Mouse (Mus musculus) yolk sac, embryonic 10.5 days (tissue): ENCODE data around the gene Dgcr2.

Experiments used
- DNase-seq: peaks from one replicate; pipeline ENCODE4 v3.0.0-alpha.2; 2017; ENCODE audit warnings: low spot score

Gene Dgcr2

DNA sequence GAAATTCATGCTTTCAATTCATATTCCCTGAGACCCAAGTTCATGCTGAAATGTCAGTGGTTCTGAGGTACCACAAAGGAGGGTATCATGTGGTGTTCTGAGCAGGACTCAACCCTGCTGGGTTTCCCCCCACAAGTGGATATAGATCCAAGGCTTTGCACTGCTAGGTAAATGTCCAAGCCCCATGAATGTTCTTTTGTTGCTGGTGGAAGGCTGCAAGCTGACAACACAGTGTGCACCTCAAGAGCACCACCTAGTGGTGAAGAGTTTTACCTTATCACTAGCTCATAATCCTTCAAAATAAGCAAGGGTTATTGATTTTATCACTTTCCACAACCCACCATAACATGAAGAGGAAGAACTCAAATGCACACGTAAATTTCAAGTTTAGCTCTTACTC, 49.4 kb downstream of the Dgcr2 start:
- DNase-seq, result peak; percentile 26

DNA sequence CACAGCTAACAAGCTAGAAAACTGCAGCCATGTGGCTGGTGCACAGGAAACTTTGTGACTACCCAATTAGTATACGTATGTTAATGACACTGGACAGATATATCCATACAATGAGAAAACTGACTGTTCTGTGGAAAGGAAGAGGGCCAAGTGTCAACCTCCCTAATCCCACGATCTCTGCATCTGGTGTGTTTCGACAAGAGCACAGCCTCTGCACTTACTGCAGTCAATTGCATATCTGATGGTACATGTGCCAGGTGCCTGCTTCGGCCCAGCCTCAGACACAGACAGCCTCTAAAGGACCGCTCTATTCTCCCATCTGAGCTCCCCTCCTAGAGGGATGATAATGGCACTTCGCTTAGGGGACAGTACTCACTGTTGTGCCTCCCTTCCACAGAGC, 49.9 kb downstream of the Dgcr2 start:
- no peak for DNase-seq

DNA sequence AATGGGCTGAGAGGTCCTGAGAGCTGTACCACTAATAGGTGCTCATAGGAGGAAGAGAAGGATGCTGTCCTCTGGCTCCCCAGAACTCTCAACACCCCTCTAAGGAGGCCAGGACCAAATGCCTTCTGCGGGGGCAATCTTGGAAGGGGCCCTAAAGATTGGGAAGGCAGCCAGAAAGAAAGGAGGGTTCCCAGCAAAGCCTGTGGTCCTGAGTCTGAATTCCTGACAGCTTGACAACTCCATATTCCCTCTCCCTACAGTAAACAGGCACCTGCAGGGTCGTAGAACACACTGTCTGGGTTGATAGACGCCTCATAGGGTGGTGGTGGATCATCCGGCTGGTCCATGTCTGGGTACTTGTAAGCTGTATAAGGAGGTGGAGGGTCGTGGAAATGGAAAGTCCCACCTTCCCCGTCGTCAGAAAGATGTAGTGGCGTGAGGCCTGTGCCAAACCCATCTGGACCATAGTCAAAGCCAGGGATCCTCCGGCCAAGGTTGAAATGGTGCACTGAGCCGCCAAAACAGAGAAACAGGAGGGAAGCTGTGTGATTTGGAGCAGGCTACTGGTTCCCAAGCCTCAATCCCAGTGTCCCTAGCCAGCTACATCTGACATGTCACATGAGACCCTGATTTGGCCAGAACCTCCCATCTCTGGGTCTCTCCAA, 54.5 kb downstream of the Dgcr2 start:
- no peak for DNase-seq

DNA sequence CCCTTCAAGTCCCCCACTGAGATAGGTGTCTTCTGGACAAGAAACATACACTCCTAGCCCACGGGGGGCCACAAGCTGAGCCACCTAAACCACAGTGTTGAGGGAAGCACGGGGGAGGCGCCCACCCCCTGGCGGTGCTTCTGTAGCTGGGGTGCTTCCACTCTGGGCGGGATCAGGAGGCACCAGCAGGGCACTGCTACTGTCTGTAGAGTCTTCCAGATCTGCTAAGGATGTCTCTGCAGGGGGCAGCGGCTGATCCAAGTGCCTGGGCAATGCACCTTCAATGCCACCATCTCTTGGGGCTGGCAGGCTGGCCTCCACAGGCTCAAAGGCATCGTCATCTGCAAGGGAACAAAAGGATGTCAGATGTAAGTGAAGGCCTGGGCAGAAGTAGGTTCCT, 55.9 kb downstream of the Dgcr2 start:
- no peak for DNase-seq

DNA sequence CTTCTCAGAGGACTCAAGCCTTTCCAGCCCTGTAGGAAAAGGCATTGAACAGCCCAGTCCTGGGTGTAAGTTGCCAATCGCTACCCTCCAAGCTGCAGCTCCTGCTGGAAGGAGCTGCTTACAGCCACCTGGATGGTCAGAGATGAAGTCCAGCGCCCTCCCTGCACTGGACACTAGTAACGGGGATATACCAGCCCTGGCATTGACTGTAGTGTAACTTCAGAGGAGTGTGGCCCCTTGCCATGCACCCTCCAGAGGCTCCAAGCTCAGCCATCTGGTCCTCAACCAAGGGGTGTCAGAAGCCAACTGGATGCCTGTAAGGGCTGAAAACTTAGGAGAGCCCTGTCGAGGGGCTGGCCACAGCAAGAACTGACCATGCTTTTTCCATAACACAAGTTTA, 58.4 kb downstream of the Dgcr2 start:
- DNase-seq, result no peak

DNA sequence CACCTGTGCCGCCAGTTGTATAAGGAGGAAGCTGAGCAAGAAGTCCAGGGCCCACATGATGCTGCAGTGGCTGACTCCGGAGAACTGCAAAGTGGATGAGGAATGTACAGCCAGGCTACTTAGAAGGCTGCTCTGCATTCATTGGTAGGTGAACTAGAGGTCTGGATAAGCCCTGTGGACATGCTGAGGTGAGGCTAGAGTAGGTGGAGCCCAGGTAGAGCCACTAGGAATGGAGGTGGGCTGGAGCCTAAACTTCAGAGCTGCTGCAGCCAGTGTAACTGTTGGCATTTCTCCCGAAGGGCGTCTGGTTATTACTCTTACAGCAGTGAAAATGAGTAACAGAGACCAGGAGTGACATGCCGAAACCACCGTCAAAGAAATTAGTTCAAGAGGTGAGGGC, 60.3 kb downstream of the Dgcr2 start, which contains the start of gene Car15:
Gene Car15 (minus strand): TSS at position 314 of the 400 bp plus-strand sequence.
- DNase-seq, result no peak

DNA sequence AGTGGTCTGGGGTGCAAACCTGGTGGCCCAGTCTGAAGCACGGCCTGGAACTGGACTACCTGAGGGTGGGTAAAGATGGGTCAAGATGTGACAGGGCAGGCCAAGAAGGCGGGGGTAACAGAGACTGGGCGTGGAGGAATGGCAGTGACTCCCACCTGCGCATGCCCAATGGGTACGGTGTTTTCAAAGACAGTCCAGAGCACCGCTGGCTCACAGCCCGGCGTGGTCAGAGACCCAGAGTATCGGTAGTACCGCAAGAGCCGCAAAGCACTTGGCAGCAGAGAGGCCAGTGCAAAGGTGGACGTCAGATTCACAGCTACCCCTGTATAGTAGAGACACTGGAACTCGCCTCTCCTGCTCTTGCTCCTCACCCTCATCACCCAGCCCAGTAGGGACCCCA, 62.9 kb downstream of the Dgcr2 start:
- no peak for DNase-seq

DNA sequence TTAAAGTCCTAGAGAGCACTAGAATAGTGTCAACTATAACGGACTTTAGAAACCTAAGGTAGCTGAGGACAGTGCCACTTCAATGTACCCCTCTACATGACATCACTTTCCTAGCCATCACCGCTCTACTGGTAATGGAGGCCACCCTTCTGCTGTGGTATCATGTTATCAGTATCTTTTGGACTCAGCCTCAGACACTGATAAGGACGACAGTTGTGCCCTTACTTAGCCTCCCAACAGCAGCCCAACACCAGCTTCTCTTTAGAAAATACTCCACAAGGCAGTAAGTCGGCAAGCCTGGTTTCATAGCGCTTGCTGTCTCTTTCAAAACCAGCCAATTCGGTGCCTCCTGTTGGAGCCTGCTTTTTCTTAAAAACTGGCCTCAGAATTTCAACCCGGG, 63.8 kb downstream of the Dgcr2 start:
- DNase-seq, result no peak

DNA sequence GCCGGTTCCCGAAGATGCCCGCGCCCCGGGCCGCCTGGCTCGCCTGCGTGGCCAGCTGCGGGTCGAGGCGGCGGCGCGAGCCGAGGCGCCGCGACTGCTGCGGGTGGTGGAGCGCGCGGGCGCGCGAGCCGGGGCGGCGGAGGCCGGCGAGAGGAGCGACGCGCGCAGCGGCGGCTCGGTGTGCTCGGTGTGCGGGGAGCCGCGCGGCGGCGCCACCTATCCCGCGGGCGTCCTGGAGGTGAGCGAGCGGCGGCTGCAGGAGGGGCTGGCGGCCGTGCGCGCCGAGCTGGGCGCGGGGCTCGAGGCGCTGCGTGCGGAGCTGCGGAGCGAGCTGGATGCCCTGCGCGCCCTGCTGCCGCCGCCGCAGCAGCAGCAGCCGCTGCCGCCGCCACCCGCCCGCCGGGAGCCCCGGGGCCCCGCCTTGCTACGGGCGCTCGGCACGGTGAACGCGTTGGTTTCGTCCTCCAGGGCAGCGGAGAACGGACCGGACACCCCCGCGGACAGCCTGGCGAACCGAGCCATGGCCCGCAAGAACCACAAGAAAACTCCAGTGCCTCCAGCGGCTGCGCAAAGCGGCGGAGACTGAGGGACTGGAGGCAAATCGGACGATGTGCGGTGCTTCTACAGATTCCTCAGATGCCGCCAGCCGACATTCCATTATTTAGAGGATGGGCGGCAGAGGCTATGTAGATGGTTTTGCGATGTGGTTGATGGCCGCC, 64.5 kb downstream of the Dgcr2 start:
- DNase-seq, result peak; percentile 14

DNA sequence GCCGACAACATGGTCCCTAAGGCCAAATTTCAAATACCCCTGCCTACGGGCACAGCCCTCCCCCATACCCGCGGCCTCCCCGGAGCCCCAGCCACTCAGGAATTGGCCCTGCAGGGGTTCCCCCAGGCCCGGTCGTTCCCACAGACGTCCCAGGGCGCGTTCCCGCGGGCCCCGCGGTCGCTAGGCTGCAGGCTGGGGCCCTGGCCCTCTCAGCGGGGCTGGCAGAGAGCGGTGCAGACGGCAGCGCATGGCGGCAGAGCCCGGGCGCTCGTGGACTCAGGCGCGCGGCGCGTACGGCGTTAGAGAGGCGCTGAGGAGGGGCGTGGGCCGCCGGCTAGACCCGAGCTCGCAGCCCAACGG, 65.1 kb downstream of the Dgcr2 start:
- peak; percentile 14 for DNase-seq

DNA sequence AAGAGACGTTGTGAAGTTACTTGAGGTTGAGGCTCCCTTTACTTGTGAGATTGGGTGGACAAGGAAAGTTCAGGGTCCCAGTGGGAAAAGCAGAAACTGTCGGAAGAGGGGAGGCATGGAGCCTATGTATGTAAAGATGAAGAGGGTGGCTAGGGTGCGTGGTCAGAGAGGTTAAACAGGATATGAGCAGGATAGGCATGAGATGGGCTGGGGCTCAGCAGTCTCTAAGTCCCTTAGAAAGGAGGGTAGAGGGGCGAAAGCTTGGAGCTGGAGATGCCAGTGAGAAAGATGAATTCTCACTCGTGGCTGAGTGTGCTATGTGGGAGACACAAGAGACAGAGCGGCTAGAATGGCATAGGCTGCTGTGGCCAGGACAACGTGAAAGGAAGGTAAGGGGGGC, 65.5 kb downstream of the Dgcr2 start, which contains the start of gene B830017H08Rik:
Gene B830017H08Rik (plus strand): TSS at position 301 of the 400 bp plus-strand sequence.
- DNase-seq, result no peak

DNA sequence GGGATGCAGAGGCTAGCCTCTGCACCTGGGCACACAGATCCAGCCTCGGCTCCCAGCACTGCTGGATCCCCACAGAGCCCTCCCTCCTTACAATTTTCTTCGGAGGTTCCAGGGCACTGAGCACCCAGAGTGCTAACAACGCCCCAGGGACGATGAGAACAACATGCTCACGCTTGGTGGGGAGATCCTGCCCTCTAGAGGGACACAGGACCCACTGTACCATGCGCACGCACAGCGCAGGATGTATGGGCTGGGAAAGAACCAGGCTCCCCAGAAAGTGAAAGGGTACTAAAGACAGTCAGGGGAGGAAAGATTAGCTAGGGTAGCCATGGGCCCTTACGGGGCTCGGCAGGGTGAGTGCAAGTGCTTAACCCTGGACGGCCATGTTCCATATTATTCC, 66.6 kb downstream of the Dgcr2 start:
- no peak for DNase-seq

DNA sequence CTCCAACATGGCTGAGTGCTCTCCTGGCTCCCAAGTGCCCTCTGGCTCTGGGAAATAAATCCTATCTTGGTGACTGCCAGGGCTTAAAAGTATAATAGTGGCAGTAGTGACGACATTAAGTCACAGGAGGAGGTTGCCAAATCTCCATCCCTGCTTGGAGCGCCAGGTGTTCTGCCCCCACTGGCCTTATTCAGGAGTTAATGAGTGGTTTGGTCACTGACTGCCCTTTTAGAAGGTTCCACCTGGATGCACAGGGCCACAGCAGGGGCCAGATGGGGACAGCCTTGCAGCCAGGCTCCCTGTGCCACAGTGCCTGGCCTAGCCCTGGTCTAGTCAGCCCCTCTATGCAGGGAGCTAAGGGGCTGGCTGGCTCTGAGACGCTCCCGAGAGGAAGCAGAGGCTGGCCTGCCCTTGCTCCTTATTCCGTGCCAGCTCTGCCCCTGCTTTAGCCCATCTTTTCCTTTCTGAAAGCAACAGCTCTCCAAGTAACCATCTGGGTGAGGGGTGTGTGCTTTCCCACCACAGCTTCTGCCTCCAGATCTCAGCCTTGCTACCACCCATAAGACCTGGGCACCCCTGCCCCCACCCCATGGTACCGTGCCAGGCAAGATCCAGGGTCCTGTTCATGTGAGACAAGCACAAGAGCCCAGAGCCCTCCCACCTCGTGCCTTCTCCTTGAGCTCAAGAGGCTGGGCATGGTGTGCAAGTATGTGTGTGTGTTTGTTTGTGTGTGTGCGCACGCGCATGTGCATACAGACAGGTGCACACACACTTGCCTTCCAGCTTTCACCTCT, 67.8 kb downstream of the Dgcr2 start:
- no peak for DNase-seq

DNA sequence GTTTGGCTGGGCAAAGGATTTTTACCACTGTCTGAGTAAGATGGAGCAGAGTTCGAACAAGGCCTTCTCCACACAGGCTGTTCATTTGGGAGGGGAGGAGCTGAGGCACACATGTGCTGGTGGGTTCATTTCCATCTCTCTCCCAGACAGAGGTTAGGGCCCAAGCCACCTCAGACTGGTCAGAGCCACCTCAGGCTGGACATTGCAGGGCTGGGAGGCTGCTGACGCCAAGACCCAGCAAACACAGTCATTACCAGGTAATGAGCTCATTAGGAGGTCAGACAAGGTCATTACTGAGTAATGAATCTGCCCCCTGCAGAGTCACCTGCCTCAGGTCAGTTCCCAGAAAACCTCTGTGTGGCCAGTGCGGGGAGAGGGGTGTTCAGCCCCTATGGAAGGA, 69.5 kb downstream of the Dgcr2 start:
- DNase-seq, result no peak

DNA sequence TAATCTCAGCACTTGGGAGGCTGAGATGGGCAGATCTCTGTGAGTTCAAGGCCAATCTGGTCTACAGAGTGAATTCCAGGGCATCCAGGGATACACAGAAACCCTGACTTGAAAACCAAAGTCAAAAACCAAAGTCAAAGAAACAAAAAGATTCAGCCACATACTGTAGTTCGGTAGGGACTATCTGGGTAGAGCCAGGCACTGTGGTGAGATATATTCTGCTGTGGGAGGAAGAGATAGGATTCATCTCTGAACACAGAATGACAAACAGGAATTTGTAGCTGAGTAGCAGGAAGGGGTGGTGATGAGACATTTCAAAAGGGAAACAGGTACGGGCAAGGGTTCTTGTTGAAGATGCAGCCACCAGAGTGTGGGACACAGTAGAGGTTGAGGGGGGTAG, 70.1 kb downstream of the Dgcr2 start:
- no peak for DNase-seq

DNA sequence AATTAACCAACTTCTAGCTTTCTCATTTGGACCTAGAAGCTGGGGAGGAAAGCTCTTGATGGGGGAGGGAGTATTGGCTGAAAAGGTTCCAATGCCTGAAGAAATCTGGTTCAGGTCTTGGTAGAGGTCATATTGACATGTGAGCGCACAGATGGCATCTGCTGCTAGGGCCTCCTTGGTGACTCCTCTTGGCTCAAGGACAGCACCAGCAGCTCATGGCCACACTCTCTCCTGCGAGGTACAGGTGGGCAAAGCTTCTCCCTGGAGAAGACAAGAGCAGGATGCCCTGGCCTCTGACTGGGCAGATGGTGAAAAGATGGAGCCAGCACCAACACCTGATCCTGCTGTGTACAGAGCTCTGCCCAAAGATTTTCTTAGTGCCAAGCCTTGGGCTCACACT, 71.9 kb downstream of the Dgcr2 start:
- DNase-seq, result no peak

DNA sequence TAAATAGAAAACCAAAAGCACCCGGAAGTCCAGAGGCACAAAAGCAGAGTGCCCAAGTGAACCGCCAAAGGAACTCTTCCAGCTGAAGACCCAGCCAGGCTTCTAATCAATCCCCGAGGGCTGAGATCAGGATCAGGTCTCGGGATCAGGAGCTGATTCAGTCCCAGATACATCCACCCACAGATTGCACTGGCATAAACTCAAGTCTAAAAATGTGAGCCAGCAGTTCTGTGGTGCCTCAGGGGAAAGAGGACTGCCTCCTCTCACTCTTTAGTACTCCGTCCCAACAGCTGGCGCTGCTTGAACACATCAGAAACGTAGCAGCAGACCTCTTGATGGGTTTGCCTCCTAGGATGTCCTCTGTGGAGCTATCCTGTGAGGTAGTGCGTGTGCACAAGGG, 81.8 kb downstream of the Dgcr2 start:
- DNase-seq, result no peak

DNA sequence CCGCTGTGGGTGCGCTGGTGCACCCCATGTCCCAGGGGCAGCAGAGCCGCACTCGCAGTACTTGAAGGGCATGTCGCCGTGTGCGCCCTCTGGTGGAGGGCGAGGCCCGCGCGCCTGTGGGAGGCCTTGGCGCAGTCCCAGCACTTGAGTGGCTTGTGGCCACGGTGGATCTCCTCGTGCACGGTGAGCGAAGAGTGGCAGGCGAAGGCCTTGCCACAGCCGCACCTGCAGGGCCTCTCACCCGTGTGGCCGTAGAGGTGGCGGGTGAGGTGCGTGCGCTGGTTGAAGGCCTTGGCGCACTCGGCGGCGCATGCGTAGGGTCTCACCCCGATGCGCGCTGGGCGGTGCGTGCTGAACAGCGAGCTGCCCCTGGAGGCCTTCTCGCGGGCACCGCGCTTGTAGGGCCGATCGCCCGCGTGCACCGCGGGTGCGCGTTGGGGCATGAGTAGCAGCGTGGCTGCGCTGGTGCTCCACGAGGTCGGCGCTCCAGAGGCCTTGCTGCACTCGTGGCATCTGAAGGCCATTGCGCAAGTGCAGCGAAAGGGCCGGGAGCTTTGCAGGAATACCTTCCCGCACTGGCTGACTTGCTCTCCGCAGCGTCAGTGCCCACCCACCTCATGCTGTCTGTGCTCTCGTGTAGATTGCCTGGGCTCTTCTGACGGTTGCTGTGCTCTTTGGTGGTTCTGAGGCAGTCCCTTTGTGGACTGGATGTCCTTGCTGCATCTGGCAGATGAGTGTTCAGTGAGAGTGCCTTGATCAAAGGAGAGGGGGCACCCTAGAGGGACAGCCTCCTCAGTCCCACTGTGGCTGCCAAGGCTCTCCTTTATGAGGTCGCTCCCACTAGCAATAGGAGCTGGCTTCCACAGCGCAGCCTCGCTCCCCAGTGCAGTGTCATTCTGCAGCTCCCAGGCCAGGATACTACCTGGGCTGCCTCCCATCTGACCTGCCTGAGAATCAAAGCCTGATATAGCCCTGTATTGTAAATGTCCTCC, 82.7 kb downstream of the Dgcr2 start:
- DNase-seq, result peak; percentile 85

DNA sequence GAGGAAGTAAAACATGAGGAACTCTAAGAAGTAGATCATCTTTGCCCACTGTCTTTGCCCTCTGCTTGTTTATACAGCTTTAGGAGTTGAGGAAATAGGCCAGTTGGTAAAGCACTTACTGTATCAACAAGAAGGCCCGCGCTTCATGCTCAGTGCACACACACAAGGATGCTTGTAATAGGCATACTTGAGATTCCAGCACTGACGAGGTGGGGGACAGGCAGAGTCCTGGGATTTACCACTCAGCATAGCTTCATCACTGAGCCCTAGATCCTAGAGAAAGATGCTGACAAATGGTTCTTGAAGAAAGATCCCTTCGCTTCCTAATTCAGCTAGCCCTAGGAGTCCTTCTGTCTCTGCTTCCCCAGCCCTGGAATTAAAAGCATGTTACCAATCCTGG, 85.2 kb downstream of the Dgcr2 start:
- DNase-seq, result peak; percentile 21

DNA sequence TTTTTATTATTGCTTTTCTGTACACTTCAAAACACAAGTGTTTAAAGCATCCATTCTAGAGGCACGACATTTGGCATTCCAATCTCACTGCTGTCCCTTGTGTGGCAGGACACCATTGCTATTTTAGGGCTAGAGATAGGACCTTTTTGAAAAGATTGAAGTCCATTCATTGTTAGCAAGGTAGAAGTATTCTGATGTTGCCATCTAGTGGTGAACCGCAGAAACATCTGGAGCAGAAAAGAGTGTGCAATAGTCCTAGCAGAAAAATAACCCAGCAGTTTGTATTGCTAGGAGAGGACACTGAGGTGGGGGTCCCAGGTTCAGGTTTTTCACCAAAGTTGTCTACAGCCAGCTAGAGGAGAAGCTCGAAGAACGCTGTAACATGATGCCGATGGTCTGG, 86.2 kb downstream of the Dgcr2 start:
- DNase-seq, result peak; percentile 35

DNA sequence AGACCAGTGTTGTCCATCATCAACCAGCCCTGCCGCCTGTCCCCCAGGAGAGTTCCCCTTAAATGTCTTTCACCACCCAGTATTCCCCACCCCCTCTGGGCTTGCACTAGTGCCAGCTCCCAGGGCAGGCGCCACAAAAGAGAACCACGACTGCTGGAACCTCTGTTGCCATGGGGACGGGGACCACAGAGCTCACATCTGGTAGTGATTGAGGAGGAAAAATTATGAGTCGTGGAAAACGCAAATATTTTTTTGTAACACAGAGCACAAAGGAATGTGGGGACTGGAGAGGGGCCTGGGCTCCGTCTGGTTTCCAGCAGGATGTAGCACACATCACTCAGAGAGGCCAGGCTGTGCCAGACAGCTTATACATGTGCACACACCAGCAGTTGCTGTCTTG, 88.7 kb downstream of the Dgcr2 start:
- DNase-seq, result peak; percentile 64

DNA sequence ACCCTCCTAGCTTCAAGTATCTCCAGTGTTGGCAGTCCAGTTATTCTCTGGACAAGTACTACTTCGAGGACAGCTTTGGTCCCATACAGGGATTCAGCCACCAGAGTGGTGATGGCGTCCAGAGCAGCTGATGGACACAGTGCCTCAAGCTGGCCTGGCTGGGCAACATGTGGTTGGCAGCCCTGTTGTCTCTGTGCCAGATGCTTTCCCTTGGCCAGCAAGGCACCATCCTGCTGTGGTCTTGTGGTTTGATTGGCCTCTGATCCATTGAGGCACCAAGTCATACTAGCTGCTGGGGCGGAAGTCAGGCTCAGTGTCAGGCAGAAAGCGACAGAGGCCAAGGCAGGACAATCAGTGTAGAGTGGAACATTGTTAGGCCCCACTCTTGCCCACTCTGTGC, 89.2 kb downstream of the Dgcr2 start:
- no peak for DNase-seq
